Mouse (Mus musculus) layer of hippocampus, adult 8-10 months (tissue): ENCODE measurements around the gene Hist1h4a. TPM values are rescaled to one million over a fixed set of nuclear protein-coding genes. Genes with fewer than 3 reads are reported as not detected.
A peak's percentile ranks its signal among the peaks of the same experiment; 100 is the strongest.
"Not testable (repeated sequence)": the region's sequence is repeated elsewhere in the genome, so short reads cannot be mapped to it uniquely, and the experiment has no call there.

Experiments used
- DNase-seq, 2 experiments: peaks; one replicate each; pipeline ENCODE4 v3.0.0; 2022; ENCODE audit warnings: low spot score in 2 of 2
- total RNA-seq, 4 experiments: library from RNA; stranded (reverse); gene quantifications; 2 replicates each; pipeline ENCODE4 v1.2.4; 2022

The Hist1h4a gene
- total RNA-seq = 10 to 100 TPM; 31.9 to 42.9 (median 37.9) TPM

- peak; percentile 98 for DNase-seq
Observed at GRCm38 (mm10) chr13:23760972-23761864, at the start of gene Hist1h4a. Gene Hist1h4a, minus strand, starts transcription at chr13:23761230.

- no peak for DNase-seq
Observed at GRCm38 (mm10) chr13:23806422-23807052, 45.5 kb upstream of the Hist1h4a start, which contains the start of gene Slc17a2. Gene Slc17a2, plus strand, starts transcription at chr13:23806993.

- no peak for DNase-seq
Observed at GRCm38 (mm10) chr13:23804532-23804931, 43.5 kb upstream of the Hist1h4a start.

DNA sequence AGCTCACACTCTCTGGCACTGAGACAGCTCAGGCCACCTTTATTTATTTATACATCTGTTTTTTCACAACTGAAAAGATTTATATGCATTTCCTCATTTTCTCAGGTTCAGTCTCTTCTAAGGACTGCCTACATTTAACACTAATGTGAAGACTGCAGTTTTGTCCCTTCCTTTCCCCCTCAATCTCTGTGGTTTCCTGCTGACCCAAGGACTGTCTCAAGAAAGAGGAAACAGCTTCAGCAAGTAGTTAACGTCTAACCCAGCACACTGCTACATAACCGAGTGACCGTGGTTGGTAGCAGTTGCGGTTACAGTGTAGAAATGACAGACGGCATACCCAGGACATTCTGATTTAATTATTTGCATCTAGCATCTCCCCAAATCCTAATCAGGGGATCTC, 38.4 kb upstream of the Hist1h4a start:
- DNase-seq = no peak

- peak; percentile 16 to 36 for DNase-seq
Observed at GRCm38 (mm10) chr13:23792520-23792919, 31.5 kb upstream of the Hist1h4a start.

- DNase-seq = no peak
Observed at GRCm38 (mm10) chr13:23779025-23779424, 18.0 kb upstream of the Hist1h4a start.

DNA sequence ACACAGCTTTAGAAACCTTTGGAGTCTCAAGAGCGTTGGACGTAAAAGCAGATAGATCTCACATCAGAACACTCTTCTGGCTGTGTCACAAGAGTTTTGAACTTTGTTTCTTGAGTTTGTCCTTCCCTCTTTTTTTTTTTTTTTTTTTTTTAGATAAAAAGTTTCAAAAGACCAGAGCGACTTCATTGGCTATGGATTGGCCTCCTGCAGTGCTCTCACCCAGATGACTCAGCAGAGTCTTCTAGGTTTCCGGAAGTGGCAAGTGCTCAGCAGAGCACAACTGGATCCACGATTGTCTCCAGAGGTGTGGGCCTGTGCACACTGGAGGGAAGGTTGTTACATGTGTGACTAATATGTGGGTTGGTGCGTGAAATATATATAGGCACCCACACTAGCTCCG, 17.3 kb upstream of the Hist1h4a start:
- no peak for DNase-seq

DNA sequence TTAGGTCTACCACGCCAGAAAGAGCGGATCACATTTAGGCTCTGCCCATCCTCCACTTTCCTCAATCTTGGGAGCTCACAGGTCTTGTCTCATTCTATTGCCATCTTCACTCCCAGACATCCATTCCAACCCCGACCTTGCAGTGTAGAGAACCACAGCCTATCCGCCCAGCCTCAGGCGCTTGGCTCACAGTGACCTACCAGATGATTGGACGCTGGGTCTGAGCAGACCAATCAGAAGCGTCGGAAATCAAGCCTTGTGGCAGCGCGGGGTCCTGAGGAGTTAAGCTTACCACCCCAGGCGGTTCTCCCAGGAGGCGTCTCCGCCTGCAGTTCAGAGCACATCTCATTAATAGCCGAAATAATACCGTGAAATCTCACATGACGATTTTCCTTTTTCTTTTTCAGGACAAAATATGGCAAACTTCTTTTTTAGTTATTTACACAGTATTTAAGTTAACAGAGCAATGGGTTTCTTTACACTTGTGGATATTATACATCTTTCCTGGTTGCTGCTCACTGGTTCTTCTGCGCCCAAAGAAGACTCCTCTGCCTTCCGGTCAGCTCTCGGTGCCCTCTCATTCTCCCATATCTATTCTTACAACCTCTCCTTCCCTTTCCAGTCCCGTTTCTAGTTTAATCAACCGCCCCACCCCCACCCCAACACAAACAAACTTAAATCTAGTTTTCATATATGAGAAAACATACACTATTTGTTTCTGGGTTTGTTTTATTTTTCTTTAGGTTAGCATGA, 11.7 kb upstream of the Hist1h4a start:
- DNase-seq = peak; percentile 33

- DNase-seq = not testable (repeated sequence)
Observed at GRCm38 (mm10) chr13:23769613-23770012, 8.6 kb upstream of the Hist1h4a start, which contains the start of gene Trim38. Gene Trim38, plus strand, starts transcription at chr13:23769913.

GRCm38 (mm10) chr13:23768834-23769397, 7.9 kb upstream of the Hist1h4a start:
- no peak for DNase-seq

- DNase-seq = no peak
Observed at GRCm38 (mm10) chr13:23766772-23767171, 5.7 kb upstream of the Hist1h4a start.

DNA sequence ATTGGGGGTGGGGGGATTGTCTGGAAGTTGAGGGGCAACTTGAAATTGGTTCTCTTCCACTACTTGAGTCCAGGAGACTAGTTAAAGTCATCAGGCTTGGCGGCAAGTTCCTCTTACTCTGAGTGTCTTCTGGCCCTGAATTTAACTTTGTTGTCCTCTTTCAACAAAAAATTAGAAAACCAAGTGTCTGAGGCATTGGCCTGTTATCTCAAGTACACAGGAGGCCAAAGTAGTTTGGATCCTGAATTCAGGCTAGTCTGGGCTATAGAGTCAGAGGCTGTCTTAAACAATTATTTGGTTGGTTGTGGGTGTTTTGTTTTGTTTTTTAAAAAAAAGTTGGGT, 4.1 kb upstream of the Hist1h4a start:
- DNase-seq = no peak

DNA sequence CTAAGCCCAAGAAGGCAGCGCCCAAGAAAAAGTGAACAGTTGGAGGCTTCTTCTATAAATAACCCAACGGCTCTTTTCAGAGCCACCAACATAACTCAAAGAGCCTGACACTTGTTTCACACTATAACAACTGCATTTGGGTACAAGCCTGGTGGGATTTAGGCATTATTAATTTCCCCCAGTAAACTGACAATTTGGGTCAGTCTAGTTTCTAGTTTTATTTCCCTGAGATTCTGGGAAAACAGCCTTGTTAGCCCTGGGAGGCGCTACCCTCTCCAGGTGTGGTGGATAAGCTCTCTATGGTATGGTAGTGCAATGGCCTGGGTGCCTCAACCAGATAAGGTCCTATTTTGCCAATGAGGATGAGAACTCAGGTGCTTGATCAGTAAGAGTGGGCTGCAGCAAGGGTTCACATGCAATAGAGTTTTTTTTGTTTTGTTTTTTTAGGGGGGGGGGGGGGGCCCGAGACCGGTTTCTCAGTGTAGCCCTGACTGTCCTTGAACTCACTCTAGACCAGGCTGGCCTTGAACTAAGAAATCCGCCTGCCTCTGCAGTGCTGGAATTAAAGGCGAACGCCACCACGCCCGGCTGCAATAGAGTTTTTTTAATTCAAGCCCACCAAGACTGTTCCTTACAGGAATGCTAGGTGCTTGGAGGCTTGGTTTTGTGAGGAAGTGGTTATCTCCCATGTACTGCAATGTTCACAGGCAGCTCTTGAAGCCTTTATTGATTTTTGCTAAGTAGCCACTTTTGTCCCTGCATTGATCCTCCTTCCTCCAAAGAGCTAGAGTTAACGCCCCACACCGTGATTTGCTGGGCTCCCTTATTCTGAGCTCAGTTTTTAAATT, 3.5 kb upstream of the Hist1h4a start:
- DNase-seq = no peak

- DNase-seq = peak; percentile 72 to 82
Observed at GRCm38 (mm10) chr13:23763586-23764323, 2.7 kb upstream of the Hist1h4a start, which contains the start of gene Hist1h1a. Gene Hist1h1a, plus strand, starts transcription at chr13:23763666.

DNA sequence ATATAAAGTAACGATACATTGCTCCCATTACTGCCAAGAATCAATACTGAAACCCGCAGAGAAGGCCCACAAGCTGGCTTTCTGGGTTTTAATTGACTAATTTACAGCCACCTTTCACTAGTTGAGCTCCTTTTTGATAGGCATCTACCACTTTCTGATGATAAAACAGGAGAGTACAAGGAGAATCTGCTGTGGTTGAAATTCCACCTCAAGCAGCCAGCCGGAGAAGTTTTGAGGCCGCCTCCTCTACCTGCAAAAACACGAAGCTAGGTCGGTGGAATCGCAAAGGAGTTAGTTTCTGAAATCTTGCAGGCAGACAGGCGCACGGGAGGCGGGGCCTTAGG, 2.2 kb upstream of the Hist1h4a start:
- no peak for DNase-seq

DNA sequence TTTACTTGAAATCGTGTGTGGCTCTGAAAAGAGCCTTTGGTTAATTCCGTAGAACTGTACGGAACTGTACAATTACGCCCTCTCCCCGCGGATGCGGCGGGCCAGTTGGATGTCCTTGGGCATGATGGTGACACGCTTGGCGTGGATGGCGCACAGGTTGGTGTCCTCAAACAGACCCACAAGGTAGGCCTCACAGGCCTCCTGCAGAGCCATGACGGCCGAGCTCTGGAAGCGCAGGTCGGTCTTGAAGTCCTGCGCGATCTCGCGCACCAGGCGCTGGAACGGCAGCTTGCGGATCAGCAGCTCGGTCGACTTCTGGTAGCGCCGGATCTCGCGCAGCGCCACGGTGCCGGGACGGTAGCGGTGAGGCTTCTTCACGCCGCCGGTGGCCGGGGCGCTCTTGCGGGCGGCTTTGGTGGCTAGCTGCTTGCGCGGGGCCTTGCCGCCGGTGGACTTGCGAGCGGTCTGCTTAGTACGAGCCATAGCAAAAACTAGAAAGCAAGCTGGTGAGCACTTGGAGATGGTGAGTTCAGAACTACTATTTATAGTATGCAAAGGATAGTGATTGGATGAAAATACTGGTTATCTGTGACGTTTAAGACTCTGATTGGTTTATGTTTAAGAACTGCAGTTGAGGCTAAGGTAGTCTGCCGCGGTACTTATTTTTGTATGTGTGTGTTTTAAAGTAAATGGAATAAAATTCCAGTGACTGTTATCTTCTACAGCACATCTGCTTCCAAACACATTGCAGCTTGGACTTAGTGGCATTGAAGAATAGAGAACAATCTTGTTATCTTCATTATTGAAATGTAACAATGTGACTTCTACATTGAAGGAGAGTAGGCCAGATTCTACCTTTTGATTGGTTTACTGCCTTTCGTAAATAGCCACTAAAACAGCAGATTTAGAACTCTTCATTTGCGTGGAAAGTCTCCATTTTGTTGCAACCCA, 1.1 kb upstream of the Hist1h4a start, which contains the start of gene Hist1h3a:
TSS of gene Hist1h3a (minus strand) at position 516 of the 951 bp plus-strand sequence.
- peak; percentile 61 to 63 for DNase-seq

DNA sequence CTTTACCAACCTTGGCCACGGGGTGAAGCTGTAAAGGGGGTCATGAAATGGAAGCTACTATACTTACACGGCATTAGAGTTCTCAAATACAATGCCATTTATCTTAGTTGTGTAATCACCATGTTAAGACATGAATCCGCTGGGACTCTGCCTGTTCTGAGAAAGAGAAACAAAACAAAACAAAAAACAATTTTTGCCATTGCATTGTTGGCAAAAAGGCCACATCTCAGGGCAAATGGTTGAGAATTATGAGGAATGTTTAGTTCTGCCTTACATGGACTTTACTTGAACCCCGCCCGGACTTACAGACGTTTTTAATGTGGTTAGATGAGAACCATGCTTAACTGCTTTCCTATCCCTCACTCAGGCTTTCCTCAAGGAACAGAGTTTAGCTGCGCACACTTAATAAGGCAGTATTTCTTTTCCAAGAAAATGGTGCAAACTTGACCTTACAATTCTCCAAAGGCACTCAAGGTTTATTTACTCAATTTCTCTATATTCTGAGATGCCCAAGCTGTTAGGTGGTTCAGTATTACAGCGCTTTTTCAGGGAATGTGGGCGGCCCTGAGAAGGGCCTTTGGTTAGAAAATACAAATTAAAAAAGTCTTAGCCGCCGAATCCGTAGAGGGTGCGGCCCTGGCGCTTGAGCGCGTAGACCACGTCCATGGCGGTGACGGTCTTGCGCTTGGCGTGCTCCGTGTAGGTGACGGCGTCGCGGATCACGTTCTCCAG, 624 bp downstream of the Hist1h4a start:
- no peak for DNase-seq

GRCm38 (mm10) chr13:23759916-23760239, 1.2 kb downstream of the Hist1h4a start:
- no peak for DNase-seq
